Mouse (Mus musculus) embryonic stem cell, embryonic (primary cell): ENCODE results near the gene Eif4e3.

Experiments used
- CTCF ChIA-PET, 4 experiments: fragments of 300-600 bp in 2 of 4; fragments of 350-600 bp in 2 of 4; sonication (Branson Sonifier 250); formaldehyde crosslinking; loops; one replicate each; lab custom pipeline; 2022; ENCODE audit warnings: inconsistent platforms in 2 of 4; lab: Charles Lee
- POLR2A ChIA-PET, 4 experiments: fragments of 300-600 bp in 2 of 4; fragments of 350-600 bp in 2 of 4; sonication (Branson Sonifier 250); formaldehyde crosslinking; loops; one replicate each; lab custom pipeline; 2022; ENCODE audit warnings: antibody characterized with exemption in 4 of 4, inconsistent platforms in 1 of 4; lab: Charles Lee

Eif4e3 gene

DNA sequence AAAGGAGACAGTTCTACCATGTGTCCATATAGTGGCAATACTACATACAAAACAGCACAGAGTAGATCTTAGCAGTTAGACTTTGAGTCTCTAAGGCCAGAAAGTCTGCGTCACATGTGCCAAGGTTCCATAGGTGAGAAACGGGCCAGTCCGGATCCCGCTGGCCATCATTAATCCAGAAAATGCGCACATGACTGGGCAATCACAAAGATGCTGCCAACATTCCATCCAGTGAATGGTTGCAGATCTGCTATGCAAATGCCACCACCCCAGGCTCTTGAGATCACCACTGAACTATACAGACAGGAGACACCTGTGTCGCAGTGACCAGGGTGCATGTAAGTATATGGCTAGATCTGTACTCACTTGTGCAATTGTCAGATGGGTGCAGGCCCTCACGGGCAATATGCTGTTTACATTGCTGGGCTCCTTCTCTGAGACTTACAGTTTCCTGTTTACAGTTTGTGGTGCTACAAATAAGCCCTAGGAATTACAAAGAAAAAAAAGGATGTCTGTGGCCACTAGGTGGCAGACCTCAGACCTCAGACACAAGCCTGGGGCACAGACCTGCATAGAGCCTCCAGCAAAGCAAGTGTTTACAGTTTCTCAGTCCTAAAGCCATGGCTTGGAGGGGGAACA lies 4.0 kb upstream of the Eif4e3 start:
- POLR2A ChIA-PET = interaction anchor here in 1 of 4 experiments (0.6 to 0.7 kb wide), 3 partner anchors 418 to 1709 kb away, joined by 3 read pairs; no protein-coding TSS in a partner anchor
- CTCF ChIA-PET = interaction anchor here in 3 of 4 experiments (0.5 to 1.2 kb wide), 4 partner anchors 14 to 112 kb away, joined by 5 to 6 read pairs (median 6); no protein-coding TSS in a partner anchor

DNA sequence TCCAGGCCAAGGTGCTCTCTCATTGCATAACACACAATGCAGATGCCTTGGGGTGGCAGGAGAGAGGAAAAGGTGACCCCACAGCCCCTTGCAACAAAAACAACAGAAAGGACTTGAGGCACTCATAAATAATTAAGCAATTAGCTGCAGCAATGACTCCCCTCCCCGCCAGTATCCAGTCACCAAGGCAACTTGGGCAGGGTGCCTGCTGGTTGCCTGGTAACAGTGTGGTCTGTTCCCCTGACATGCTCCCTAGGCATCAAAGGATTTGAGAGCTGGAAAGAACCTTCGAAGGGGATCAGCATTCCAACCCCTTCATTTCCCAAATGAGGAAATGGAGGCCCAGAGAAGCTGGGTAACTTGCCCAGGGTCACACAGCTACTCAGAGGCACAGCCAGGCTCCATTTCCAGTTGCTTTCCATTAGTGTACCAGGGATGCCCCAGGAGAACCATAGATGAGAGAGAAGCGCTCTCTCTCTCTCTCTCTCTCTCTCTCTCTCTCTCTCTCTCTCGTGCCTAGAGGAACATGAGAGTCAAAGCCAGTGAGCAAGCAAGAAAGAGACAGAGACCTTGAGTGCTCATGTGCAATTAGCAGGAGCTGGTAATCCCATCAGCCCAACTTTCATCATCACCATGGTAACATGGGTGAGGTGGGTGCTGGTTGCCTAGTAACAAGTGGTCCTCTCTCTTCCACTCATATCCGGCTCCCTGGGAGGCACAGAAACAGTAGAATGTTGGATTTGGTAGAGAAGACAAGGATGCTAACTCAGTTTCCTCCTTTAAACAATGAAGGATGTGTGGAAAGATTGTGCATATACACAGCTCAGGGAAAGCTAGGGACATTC lies 3.1 kb upstream of the Eif4e3 start:
- POLR2A ChIA-PET = interaction anchor here in 1 of 4 experiments (0.6 to 0.7 kb wide), 3 partner anchors 417 to 1708 kb away, joined by 3 read pairs; no protein-coding TSS in a partner anchor
- CTCF ChIA-PET = interaction anchor here in 3 of 4 experiments (0.5 to 1.1 kb wide), 4 partner anchors 15 to 247 kb away, joined by 5 to 6 read pairs (median 6); no protein-coding TSS in a partner anchor

DNA sequence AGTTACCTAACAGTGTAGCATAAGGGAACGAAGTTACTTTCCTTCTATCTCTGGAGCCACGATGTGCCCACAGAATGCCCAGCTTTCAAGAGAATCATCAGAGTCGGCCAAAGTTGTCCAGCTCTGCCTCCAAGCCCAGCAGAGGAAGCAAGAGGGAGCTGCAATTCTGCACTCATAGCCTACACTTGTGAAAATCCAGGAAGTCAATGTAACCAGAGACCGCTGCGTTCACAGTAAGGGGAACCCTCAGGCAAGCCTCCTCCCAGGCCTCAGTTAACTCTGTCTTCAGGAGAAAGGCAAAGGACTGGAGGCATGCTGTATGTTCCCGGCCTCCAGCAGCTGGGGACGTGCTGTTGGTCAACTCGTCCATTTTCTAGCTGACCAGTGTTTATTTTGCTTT lies 719 bp upstream of the Eif4e3 start:
- CTCF ChIA-PET = interaction anchor here in 3 of 4 experiments (0.6 to 1.6 kb wide), 5 partner anchors 18 to 313 kb away, joined by 3 to 5 read pairs (median 3); partner anchors contain the start of gene Gpr27 (in 1 of the 3)
- POLR2A ChIA-PET = interaction anchor here in 2 of 4 experiments (0.5 to 1.0 kb wide), 3 partner anchors 13 to 612 kb away, joined by 3 read pairs; no protein-coding TSS in a partner anchor

DNA sequence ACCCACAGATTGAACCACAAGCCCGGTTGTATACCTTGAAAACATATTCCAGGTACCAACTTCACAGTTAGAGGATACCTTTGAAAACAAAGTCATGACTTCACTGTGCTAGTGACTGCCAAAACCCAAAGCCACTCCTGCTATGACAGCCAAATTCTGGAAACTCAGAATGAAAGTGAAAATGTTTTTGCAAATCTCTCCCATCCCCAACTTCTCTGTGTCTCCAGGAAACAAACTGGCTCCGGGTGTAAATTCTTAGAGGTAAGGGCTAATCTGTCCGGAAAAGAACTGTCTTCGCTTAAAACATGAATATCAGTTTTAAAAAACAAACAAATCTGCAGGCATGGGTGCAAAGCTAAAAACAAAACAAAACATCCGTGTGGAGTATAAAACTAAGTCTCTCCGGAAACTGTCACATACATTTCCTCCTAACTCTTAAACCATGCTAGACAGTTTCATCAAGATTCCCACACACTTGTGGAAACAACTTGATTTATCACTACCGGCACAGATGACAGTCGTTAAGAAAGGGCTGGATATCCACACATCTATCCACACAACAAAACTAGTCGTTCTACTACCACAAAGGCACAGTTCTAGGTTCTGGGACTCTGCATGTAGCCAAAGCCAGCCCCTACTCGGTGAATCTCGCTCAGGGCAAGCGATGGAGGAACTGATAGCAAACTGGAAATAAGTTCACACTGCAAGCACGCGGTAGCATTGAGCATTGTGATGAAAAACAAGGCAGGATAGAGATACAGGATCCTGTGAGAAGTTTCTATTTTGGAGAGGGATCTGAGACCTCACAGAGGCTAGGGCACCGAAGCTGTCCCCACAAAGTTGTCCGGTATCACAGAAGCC lies 884 bp downstream of the Eif4e3 start:
- ChIA-PET CTCF (interaction anchor here in 2 of 4 experiments (1.5 to 1.6 kb wide), 2 partner anchors 19 kb away, joined by 4 to 5 read pairs; no protein-coding TSS in a partner anchor), POLR2A (interaction anchor here in 2 of 4 experiments (0.6 to 1.1 kb wide), 2 partner anchors 19 to 152 kb away, joined by 3 read pairs; no protein-coding TSS in a partner anchor)

DNA sequence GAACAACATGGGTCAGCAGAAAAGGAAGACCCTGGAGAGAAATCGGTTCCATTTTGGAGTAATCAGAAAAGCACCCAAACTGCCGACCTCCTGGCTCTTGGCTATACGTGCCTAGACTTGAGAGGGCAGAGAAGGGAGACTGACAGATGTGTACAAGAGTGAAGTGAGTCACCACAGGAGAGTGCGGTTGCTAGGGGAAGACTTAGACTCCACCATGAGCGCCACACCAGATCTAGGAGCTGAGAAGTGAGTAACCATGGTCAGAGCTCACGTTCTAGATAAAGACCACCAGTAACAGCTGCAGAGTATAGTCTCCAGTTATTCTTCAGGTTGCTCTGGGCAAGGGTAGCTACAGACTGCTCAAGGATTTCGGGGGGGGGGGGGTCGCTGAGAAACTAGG lies 3.3 kb downstream of the Eif4e3 start:
- POLR2A ChIA-PET = interaction anchor here in 2 of 4 experiments (0.6 to 0.7 kb wide), 2 partner anchors 213 to 377 kb away, joined by 3 read pairs; no protein-coding TSS in a partner anchor
- CTCF ChIA-PET = interaction anchor here in 3 of 4 experiments (0.6 to 0.7 kb wide), 5 partner anchors 11 to 622 kb away, joined by 3 to 12 read pairs (median 6); no protein-coding TSS in a partner anchor

DNA sequence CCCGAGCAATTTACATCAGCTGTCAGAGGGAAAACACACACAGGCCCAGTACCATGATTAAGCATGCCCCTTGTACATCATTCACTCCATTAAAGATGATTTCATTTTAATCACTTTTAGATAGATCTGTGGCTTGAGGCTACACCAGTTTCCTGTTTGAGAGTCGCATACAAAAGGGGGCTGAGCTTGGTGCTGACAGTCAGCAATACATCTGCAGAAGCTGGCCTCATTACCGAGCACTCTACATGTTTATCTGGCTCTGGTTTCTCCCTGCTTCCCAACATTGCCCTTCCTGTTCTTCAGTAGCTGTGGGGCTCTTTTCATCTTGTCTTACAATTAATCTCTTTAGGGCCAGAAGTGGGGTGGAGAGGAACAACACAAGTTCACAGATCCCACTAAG lies 6.1 kb downstream of the Eif4e3 start:
- ChIA-PET POLR2A (no interaction called here), CTCF (no interaction called here)

DNA sequence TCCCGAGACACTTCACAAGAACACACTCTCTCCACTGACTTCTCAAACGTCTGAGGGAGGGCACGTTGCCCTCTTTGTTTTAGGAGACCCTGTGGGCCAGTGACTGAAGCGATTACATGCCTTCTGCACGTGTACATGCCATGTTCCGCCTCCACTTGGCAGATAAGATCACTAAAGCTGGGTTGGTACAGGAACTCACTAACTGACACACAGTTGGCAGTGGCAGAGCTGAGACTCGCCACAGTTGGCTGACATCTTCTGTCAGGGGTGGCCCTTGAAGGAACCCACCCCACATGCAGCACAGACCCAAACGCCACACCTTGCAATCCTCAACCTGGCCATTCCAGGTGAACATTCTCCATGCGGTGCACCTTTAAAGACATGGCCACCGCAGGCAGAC lies 8.0 kb downstream of the Eif4e3 start:
- ChIA-PET CTCF (interaction anchor here in 1 of 4 experiments (0.6 kb wide), 1 partner anchor 22 kb away, joined by 3 read pairs; no protein-coding TSS in a partner anchor), POLR2A (no interaction called here)

DNA sequence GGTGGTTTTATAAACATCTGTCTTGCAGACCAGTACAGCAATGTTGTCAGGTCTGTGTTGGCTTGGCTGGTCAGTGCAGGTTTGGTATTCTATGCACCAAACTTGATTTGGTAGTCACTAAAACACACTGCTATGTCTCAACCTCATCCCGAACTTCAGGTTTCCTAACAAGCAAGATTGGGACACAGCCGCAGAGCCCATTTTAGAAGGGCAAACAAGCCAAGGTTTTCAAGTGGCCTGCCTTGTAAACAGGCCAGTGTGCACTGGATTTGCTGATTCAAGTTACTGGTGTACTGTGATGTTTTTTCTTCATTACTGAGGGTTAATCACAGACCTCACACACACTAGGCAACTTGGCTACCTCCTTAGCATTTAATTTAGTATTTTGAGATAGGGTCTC lies 10.5 kb downstream of the Eif4e3 start:
- CTCF ChIA-PET = no interaction called here

DNA sequence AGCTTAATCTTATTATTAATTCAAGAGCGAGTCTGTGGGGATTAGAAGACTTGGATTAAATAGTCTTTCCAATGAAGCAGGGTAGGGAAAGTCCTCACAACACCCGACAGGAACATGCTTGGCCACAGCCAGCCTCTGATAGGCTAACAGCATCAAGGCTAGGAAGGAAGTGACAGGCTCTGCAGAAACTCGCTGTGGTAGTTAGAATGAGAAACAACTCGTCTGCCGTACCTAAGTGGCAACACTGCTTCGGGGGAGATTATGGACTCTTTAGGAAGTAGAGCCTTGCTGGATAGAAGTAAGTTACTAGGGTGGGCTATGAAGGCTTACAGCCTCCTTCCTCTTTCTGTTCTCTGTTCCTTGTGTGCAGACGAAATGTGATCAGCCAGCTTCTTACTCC lies 11.1 kb downstream of the Eif4e3 start:
- CTCF ChIA-PET = interaction anchor here in 2 of 4 experiments (0.7 to 1.0 kb wide), 2 partner anchors 29 to 117 kb away, joined by 3 read pairs; no protein-coding TSS in a partner anchor
- POLR2A ChIA-PET = no interaction called here

More for the DNA sequence above, 10.5 kb downstream of the Eif4e3 start:
- POLR2A ChIA-PET = no interaction called here

DNA sequence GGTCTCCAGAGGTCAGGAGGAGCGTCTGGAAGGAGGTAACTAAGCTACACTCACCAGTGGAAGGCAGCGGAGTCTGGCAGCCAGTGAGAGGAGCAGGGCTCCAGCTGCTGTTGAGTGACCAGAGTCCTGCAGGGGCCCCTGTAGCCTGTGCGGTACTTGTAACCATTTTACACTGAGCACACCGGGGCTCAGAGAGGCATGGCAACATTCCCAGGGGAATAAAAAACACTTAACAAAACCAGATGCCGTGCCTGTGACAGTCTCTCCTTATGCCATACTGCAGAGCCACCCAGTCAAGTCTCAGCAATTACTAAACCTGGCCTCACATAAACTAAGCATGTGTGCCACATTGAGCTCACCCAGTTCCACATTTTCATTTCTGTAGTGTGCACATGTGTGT lies 12.2 kb downstream of the Eif4e3 start:
- ChIA-PET CTCF (interaction anchor here in 1 of 4 experiments (1.0 kb wide), 1 partner anchor 30 kb away, joined by 3 read pairs; no protein-coding TSS in a partner anchor), POLR2A (interaction anchor here in 1 of 4 experiments (0.6 kb wide), 1 partner anchor 984 kb away, joined by 3 read pairs; no protein-coding TSS in a partner anchor)

DNA sequence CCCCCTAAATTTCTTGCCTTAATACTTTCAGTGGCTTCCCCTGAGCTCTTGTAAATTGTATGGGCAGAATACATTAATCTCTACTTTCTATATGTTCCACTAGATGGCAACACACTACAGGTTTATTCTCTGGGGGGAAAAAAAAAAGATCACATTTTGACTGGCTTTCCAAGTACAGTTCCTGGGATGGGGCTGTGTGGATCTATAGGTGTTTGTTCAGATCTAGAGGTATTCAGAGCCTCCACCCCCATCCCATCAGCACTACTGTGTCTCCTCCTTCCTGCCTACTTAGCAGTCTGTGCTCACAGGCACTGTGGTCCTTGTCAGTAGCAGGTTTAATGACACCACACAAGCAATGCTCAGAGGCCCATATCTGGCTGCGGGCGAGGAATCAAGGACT lies 14.2 kb downstream of the Eif4e3 start:
- POLR2A ChIA-PET = interaction anchor here in 1 of 4 experiments (0.6 kb wide), 1 partner anchor 25 kb away, joined by 3 read pairs; no protein-coding TSS in a partner anchor

DNA sequence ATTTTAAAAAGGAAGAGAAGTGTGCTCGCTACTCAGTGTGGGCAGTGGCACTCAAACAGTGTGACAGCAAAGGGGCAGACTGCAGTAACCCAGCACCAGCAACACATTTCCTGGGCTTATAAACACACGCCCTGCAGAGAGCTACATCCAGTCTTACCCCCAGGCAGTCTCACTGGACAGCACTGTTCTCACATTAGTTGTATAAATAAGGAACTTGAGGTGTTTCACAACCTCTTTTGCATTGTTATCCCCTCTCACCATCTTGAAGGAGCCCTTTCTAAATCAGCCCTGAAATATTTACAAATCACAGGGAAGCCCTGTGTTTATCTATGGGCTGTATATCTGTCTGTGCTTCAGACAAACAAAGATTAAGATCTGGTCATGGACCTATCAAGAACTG lies 17.3 kb downstream of the Eif4e3 start:
- POLR2A ChIA-PET = no interaction called here
- CTCF ChIA-PET = no interaction called here

More for the DNA sequence above, 14.2 kb downstream of the Eif4e3 start:
- CTCF ChIA-PET = interaction anchor here (0.5 to 1.2 kb wide), 10 partner anchors 11 to 1150 kb away, joined by 3 to 7 read pairs (median 3); no protein-coding TSS in a partner anchor

DNA sequence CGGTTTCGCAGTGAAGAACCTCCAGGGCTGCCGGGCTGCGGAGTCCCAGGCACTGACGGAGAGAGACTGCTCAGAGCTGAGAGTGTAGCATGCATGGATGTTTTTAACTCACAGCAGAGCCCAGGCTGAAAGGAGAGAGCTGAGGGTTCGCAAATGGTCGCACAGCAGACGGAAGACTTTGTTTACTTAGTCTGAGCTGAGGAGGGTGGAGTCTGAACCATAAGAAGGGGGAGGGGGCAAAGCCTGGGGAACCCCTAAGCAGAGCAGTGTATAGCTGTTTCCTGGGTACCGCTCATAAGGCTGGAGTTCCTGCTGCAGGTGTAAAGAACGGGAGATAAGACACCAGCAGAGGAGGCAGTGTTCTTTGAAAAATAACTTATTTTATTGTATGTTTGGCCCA lies 20.2 kb downstream of the Eif4e3 start:
- CTCF ChIA-PET = interaction anchor here in 1 of 4 experiments (0.6 kb wide), 1 partner anchor 1063 kb away, joined by 3 read pairs; no protein-coding TSS in a partner anchor

DNA sequence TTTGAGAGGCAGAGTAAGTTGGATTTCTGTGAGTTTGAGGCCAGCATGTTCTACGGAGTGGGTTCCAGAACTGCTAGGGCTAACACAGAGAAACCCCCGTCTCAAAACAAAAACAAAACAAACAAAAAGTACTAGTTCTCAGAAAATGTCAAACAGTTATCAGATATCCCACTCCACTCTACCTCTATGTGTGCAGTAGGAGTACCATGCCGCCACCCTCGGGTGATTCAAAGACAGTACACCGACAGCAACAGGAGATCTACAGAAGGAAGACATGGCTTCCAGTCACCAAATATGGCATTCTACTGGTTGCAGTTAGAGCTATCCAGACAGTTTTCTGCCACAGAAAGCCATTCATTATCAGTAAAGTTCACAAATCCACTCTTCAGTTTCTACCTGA lies 21.7 kb downstream of the Eif4e3 start:
- POLR2A ChIA-PET = no interaction called here
- CTCF ChIA-PET = no interaction called here

More for the DNA sequence above, 20.2 kb downstream of the Eif4e3 start:
- POLR2A ChIA-PET = interaction anchor here in 1 of 4 experiments (0.6 kb wide), 1 partner anchor 609 kb away, joined by 4 read pairs; no protein-coding TSS in a partner anchor

DNA sequence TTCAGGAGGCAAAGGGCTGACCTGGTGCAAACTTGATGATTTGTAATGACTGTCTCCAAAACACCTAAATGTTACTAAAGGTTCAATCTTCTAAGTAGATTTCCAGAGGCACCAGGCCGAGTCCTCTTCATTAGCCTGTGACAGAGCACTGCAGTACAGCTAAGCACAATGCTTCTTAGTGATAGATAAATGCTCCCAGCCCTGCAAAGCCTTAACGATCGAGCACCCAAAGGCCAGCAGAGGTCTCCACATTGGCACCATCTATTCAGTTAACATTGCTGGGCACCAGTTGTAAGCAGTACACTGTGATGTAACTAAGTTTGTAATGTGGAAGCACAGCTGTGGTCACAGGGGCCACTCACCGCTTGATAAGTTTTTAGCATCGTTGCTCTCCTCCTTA lies 22.2 kb downstream of the Eif4e3 start:
- CTCF ChIA-PET = interaction anchor here in 1 of 4 experiments (0.8 kb wide), 1 partner anchor 21 kb away, joined by 4 read pairs; no protein-coding TSS in a partner anchor
- POLR2A ChIA-PET = no interaction called here

DNA sequence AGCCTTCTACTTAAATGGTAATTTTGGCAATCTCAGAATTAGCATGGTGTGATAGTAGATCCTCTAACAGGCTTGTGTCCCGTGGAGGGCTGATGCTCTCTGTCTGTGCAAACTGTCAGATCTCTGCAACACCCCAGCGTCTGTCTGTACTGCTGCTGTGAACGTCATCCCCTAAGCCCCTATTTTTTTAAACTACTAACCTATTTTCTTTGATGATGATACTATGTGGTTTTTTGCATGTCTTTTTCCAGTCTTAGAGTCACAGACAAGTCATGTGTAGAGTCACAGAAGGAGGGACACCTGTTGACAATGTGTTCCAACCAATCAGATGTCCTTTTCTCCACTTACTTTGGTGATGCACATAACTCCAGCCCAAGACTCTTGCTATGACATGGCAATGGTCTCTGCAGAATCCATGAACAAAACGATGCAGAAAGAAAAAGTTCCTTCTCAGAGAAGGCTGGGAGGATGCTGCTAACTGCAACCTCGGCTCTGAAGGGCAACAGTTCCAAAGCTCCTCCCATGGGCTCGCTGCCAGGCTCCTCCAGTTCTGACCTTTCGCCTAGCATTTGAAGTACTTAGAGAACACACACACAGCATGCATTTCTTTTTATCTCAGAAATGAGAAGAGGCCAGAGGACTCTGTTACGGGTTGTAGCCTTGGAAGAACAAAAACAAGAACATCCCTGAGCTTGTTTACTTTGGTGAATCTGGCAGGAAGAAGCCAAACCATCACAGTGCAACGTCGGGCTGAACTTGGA lies 23.0 kb downstream of the Eif4e3 start:
- CTCF ChIA-PET = interaction anchor here in 1 of 4 experiments (0.8 kb wide), 1 partner anchor 20 kb away, joined by 4 read pairs; no protein-coding TSS in a partner anchor

DNA sequence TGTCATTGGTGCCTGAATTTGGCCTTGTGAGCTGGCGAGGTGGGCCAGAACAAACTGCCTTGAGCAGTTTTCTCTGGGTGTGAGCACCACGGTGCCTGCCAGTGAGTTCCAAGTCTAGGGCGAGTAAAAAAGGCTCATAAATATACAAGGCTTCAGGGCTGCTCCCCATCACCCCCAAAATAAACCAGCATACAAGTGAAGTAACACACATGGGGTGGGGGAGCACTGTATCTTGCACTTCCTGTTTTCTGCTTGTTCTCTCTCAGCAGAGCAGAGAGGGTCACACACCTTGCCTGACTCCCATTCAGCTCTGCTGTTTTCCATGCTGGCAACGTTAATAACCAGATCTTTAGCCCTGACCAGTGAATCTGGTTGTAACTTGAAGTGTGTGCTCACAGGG lies 29.1 kb downstream of the Eif4e3 start:
- CTCF ChIA-PET = interaction anchor here in 3 of 4 experiments (0.6 to 1.1 kb wide), 3 partner anchors 14 to 148 kb away, joined by 3 to 6 read pairs (median 5); no protein-coding TSS in a partner anchor
- POLR2A ChIA-PET = no interaction called here

More for the DNA sequence above, 23.0 kb downstream of the Eif4e3 start:
- POLR2A ChIA-PET = no interaction called here
